Mouse (Mus musculus) olfactory bulb, adult 2 months (tissue): ENCODE results near the gene Xntrpc.

Experiments
- CTCF ChIP-seq: fragments of 200-500 bp; IDR thresholded peaks from 2 replicates; pipeline ENCODE4 v1.5.1; 2012; ENCODE audit warnings: low read depth, mild to moderate bottlenecking, low read length, moderate library complexity; ENCODE audit not compliant: insufficient read depth
- POLR2A ChIP-seq: fragments of 200-500 bp; IDR thresholded peaks from 2 replicates; pipeline ENCODE4 v1.6.1; 2012; ENCODE audit warnings: mild to moderate bottlenecking, low read depth, low read length, moderate library complexity; ENCODE audit not compliant: insufficient read depth

DNA sequence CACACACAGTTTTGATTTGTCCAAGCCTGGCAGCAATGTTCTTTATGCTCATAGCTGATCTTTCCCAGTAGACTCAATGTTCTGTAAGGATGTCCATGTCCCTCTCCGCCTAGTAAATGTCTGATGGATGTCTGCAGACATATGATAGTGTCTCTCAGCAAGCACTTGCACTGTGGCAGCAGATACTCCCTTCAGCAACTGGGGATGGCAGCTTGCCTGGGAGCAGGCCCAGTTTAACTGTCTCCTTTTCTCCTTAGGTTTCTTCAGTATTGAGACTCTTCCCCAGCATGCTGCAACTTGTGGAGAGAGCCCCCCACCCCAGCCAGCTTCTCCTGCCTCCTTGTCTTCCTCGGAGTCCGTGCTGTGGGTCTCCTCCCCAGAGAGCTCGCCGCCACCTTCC lies 16.3 kb downstream of the Xntrpc start:
- no peak for TF ChIP-seq CTCF
- TF ChIP-seq POLR2A, result no peak
